Mouse (Mus musculus) liver, embryonic 11.5 days (tissue): ENCODE data around the gene Lrguk. TPM values are rescaled to one million over a fixed set of nuclear protein-coding genes. Genes with fewer than 3 reads are reported as not detected.

Experiments
- ATAC-seq: fragments of 200-750 bp; cut with Nextera tagmentation; replicated peaks from 2 replicates; pipeline ENCODE4 v1.8.0; 2017; ENCODE audit warnings: moderate number of reproducible peaks, mild to moderate bottlenecking, moderate TSS enrichment, moderate library complexity; ENCODE audit not compliant: low FRiP score
- DNase-seq: peaks from one replicate; pipeline ENCODE4 v3.0.0-alpha.2; 2017; ENCODE audit warnings: low spot score
- H3K27ac ChIP-seq: fragments of 300-500 bp; sonication (generic); 2 replicates; pipeline ENCODE4 v1.5.1; 2014; ENCODE audit warnings: mild to moderate bottlenecking, low read depth, low read length, control low read depth
- H3K27me3 ChIP-seq: fragments of 300-500 bp; sonication (generic); replicated peaks from 2 replicates; pipeline ENCODE4 v1.6.1; 2014; ENCODE audit warnings: low read length, mixed read lengths; ENCODE audit not compliant: control insufficient read depth, insufficient read depth
- H3K36me3 ChIP-seq: fragments of 300-500 bp; sonication (generic); 2 replicates; pipeline ENCODE4 v1.6.1; 2014; ENCODE audit warnings: mild to moderate bottlenecking, low read length, moderate library complexity, mixed read lengths; ENCODE audit not compliant: control insufficient read depth, insufficient read depth
- H3K4me1 ChIP-seq: fragments of 300-500 bp; sonication (generic); replicated peaks from 2 replicates; pipeline ENCODE4 v1.6.1; 2014; ENCODE audit warnings: low read length, mixed read lengths; ENCODE audit not compliant: control insufficient read depth, insufficient read depth
- H3K4me2 ChIP-seq: fragments of 300-500 bp; sonication (generic); 2 replicates; pipeline ENCODE4 v1.6.1; 2014; ENCODE audit warnings: mild to moderate bottlenecking, control low read depth, moderate library complexity
- H3K4me3 ChIP-seq: fragments of 300-500 bp; sonication (generic); 2 replicates; pipeline ENCODE4 v1.5.1; 2014; ENCODE audit warnings: low read depth, low read length, control low read depth
- H3K9ac ChIP-seq: fragments of 300-500 bp; sonication (generic); 2 replicates; pipeline ENCODE4 v1.6.1; 2014; ENCODE audit warnings: low read depth, low read length, control low read depth
- H3K9me3 ChIP-seq: fragments of 300-500 bp; sonication (generic); 2 replicates; pipeline ENCODE4 v1.6.1; 2016; ENCODE audit warnings: low read length, inconsistent platforms, mixed read lengths; ENCODE audit not compliant: control insufficient read depth
- WGBS: fragments of 180-500 bp; shearing (Covaris S2); extraction: QIAGEN DNeasy Blood & Tissue Kit; methylation state at CpG from one replicate; pipeline ENCODE4 v1.1.7; 2014; 5-methylcytosine and 5-hydroxymethylcytosine counted together
- polyA plus RNA-seq: library from polyadenylated mRNA; unstranded; fragments of >200 nt; fragmentation: Nextera tagmentation; extraction: Ambion mirVana; gene quantifications from 2 replicates; pipeline ENCODE4 v1.2.1, GENCODE M21; 2014

Gene Lrguk
- polyA plus RNA-seq, 1 experiment from 2014 or later = 0.67 TPM

DNA sequence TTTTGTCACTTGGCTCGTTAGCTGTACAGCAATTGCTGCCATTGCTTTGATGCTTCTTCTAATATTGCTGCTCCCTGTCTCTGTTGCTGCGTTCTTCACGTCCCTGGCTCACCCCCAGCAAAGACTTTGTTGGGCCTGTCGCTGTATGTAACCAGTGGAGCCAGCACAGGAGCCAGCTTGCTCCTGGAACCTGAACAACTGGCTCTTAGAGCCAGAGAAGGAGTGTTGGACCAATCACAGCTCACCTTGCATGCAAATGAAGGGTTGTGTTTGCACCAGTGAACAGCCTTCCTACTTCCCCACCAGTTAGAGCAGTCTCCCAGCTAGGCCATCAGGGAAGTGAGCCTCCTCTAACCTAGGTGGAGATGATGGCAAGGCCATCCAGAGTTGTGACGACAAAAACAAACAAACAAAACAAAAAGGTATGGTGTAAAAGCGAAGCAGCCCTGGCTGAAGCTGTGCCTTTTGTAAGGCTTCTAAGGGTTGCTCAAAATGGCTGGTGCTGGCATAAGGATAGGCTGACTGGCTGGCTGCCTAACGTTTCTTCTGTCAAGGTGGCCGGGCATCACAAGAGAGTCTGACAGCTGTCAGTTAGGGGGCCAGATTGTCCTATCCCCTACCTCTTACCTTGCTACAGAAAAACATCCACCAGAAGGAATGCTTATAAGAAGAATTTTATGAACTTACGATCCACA, 15.7 kb downstream of the Lrguk start:
- no peaks in the 10 kb centered on the region for H3K9me3 ChIP-seq
- H3K27ac ChIP-seq = no peak overlapping the region
- no peak overlapping the region for H3K9ac ChIP-seq
- no peak for DNase-seq
- no peak overlapping the region for H3K4me2 ChIP-seq
- no peaks in the 10 kb centered on the region for H3K36me3 ChIP-seq
- ATAC-seq = no peak
- no peak overlapping the region for H3K4me3 ChIP-seq
- no peaks in the 10 kb centered on the region for H3K27me3 ChIP-seq
- H3K4me1 ChIP-seq = no peaks in the 10 kb centered on the region
- WGBS = 84% methylated on average over 9 of the region's 9 CpGs

DNA sequence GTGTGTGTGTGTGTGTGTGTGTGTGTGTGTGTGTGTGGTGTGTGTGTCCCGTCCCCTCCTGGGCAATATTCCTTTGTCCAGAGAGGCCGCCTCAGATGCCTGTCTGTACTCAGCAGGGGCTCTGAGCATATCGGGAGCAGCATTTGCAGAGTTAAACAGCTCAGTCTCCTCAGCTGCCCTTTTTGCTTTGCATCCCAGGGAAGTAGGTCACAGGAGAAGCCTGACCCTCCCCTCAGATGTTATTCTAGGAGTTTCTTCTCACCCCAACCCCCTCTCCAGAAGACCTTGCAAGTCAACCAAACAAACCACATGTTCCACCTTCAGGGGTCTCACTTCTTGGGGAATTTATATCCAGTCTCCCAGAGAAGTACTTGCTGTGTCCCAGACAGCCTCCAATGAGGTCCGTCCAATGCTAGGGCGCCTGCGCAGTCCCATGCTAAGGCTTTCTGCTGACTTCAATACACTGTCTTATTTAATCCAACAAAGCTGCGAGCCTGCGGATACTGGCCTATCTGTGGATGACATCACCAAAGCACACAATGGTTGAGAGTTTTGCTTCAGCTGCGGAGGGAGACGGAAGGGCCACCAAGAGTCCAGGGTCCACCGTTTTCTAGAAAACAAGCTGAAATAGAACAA, 17.4 kb downstream of the Lrguk start:
- H3K4me2 ChIP-seq = no peak overlapping the region
- no peak for DNase-seq
- WGBS = 81% methylated on average over 11 of the region's 11 CpGs
- H3K9me3 ChIP-seq = no peaks in the 10 kb centered on the region
- H3K4me1 ChIP-seq = no peaks in the 10 kb centered on the region
- ATAC-seq = no peak
- H3K4me3 ChIP-seq = no peak overlapping the region
- H3K27me3 ChIP-seq = no peaks in the 10 kb centered on the region
- no peak overlapping the region for H3K27ac ChIP-seq
- H3K9ac ChIP-seq = no peak overlapping the region
- H3K36me3 ChIP-seq = no peaks in the 10 kb centered on the region

DNA sequence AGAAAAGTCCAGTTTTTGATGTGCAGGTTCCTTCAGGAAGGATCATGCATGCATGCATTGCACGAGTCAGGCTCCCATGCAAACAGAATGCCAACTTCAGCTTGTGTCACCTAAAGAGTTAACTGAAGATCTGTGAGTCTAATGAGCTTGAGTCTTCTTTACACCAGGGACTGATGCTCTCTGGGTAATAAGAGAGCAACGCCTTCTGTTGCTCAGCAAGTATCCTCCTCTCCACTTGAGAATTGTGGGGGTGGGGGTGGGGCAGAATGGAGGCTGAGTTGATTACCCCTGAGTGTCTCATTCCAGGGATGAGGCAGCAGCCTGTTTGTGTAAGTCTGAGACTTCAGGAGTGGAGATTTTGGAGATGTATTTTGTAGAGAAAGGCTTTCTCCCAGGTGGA, 20.2 kb downstream of the Lrguk start:
- ATAC-seq = no peak
- no peaks in the 10 kb centered on the region for H3K9me3 ChIP-seq

DNA sequence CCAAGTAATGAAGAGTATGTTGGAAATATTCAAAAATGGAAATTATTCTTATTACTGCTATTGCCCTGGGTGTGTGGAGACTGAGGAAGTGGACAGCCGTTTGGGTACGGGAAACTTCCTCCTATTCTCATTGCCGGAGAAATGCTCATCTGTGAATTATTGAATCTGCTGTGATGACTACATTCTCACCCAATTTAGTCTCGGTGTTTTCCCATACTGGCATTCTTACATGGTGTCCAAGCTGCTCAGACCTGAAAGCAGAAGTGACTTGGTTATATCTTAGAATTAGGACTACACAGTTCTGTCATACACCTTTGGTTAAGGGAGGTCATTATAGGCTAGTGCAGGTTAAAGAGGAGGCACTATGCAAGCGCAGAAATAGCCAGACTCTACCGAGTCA, 30.5 kb downstream of the Lrguk start:
- 81% methylated on average over 6 of the region's 6 CpGs for WGBS
- no peak overlapping the region for H3K4me2 ChIP-seq

More for the DNA sequence above, 20.2 kb downstream of the Lrguk start:
- H3K4me2 ChIP-seq = no peak overlapping the region
- H3K9ac ChIP-seq = no peak overlapping the region
- no peak for DNase-seq
- no peaks in the 10 kb centered on the region for H3K4me1 ChIP-seq
- WGBS = 64% methylated on average over 2 of the region's 2 CpGs
- H3K36me3 ChIP-seq = no peaks in the 10 kb centered on the region
- no peaks in the 10 kb centered on the region for H3K27me3 ChIP-seq
- no peak overlapping the region for H3K27ac ChIP-seq
- no peak overlapping the region for H3K4me3 ChIP-seq

DNA sequence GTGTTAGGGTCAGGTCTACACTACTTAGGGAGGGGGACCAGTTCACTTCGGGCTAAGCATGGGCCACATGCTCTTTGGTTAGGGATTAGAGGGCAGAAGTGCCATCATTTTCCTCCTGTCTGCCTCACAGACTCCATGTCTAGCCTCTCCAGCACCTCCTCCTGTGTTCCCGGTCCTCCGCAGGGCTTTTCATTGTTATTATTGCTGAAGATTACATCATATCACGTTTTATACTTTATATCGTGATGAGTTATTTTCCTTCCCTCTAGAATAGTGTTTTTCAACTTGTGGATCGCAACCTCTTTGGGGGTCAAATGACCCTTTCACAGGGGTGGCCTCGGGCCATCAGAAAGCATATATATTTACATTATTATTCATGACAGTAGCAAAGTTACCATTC, 37.5 kb downstream of the Lrguk start:
- no peak for ATAC-seq
- WGBS = 88% methylated on average over 7 of the region's 7 CpGs
- Histone ChIP-seq H3K4me1 (no peaks in the 10 kb centered on the region), H3K4me2 (no peak overlapping the region), H3K9me3 (no peaks in the 10 kb centered on the region), H3K36me3 (no peaks in the 10 kb centered on the region), H3K27ac (no peak overlapping the region), H3K27me3 (no peaks in the 10 kb centered on the region), H3K4me3 (no peak overlapping the region), H3K9ac (no peak overlapping the region)
- no peak for DNase-seq

More for the DNA sequence above, 30.5 kb downstream of the Lrguk start:
- DNase-seq = no peak
- no peaks in the 10 kb centered on the region for H3K36me3 ChIP-seq
- no peaks in the 10 kb centered on the region for H3K4me1 ChIP-seq
- H3K9ac ChIP-seq = no peak overlapping the region
- no peak overlapping the region for H3K4me3 ChIP-seq
- H3K9me3 ChIP-seq = no peaks in the 10 kb centered on the region
- H3K27me3 ChIP-seq = no peaks in the 10 kb centered on the region
- H3K27ac ChIP-seq = no peak overlapping the region
- no peak for ATAC-seq

DNA sequence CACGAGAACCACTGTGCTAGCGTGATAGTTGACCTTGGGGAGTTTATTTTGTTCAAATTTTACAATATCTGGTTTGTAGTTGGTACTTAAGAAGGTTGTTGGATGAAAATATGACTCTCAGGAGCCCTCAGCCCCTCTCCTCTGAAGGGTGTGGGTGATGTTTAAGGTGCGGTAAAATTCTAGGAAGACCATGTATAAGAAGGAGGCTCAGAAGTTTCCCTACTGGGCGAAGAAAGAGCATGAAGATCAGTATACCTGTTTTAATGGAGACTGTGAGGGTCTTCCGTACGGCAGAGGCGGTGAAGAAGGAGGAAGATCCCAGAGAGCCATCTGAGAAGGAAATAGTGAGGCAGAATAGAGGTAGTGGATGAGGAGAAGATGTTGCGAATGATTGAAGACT, 38.0 kb downstream of the Lrguk start:
- H3K27me3 ChIP-seq = no peaks in the 10 kb centered on the region
- H3K4me2 ChIP-seq = no peak overlapping the region
- no peak overlapping the region for H3K27ac ChIP-seq
- no peak overlapping the region for H3K4me3 ChIP-seq
- no peaks in the 10 kb centered on the region for H3K4me1 ChIP-seq
- no peaks in the 10 kb centered on the region for H3K36me3 ChIP-seq
- no peak for ATAC-seq
- WGBS = 85% methylated on average over 8 of the region's 8 CpGs
- no peaks in the 10 kb centered on the region for H3K9me3 ChIP-seq
- DNase-seq = no peak
- no peak overlapping the region for H3K9ac ChIP-seq

DNA sequence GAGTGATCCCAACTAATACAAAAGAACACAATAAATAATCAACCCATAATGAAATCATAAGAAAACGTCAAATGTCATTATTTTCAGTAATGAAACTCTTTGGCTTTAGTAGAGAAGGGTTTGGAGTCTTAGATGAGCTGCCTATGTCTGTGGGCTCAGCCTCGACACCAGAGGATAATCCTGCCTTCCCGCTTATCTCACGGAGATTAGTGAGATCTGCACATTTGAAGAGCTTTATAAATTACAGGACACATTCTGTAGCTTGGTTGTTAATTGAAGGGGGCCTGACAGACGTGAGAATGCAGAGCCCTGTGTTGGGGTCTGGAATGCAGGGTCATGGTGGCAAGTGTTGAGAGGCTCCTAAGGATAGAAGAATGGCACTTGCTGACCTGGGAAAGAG, 42.7 kb downstream of the Lrguk start:
- Histone ChIP-seq H3K27ac (no peak overlapping the region), H3K4me2 (no peak overlapping the region), H3K27me3 (no peaks in the 10 kb centered on the region), H3K36me3 (no peaks in the 10 kb centered on the region), H3K9me3 (no peaks in the 10 kb centered on the region), H3K4me3 (no peak overlapping the region), H3K4me1 (no peaks in the 10 kb centered on the region), H3K9ac (no peak overlapping the region)
- 60% methylated on average over 5 of the region's 5 CpGs for WGBS
- ATAC-seq = no peak
- no peak for DNase-seq

DNA sequence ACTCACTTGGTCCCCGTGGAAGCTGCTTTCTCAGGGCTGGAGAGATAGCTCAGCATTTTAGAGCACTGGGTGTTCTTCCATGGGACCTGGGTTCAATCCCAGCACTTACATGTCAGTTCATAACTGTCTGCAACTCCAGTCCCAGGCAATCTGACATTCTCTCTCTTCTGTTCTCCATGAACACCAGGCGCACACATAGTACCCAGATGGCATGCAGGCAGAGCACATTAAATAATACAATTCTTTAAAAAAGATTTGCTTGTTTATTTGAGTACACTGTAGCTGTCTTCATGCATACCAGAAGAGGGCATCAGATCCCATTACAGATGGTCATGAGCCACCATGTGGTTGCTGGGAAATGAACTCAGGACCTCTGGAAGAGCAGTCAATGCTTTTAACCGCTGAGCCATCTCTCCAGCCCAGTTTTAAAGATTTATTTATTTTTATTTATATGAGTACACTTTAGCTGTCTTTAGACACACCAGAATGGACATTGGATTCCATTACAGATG, 44.7 kb downstream of the Lrguk start:
- Histone ChIP-seq H3K36me3 (no peaks in the 10 kb centered on the region), H3K9ac (no peak overlapping the region), H3K4me1 (no peaks in the 10 kb centered on the region), H3K27ac (no peak overlapping the region), H3K4me2 (no peak overlapping the region), H3K9me3 (no peaks in the 10 kb centered on the region), H3K27me3 (no peaks in the 10 kb centered on the region), H3K4me3 (no peak overlapping the region)
- 75% methylated on average over 3 of the region's 3 CpGs for WGBS
- DNase-seq (no peak), ATAC-seq (no peak)

DNA sequence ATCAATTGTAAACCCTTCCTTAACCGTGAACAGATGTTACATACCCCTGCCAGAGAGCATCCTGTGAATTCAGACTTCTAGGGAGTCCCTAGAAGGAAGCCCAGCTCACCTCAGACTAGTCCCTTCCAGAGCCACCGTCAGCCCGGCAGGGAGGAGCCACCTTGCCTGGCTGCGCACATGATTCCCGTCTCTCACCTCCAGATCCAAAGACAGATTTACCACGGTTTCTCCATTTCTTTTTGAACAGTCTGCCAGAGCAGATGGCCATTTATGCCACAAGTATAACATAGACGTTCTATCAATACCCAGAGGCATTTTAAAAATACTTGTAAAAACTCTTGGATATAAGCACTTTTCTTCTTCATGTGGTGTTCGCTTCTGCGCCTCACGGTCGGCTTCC, 46.3 kb downstream of the Lrguk start:
- ATAC-seq = no peak
- 83% methylated on average over 11 of the region's 11 CpGs for WGBS
- H3K9me3 ChIP-seq = no peaks in the 10 kb centered on the region
- H3K9ac ChIP-seq = no peak overlapping the region
- H3K4me1 ChIP-seq = no peaks in the 10 kb centered on the region
- no peak for DNase-seq
- no peaks in the 10 kb centered on the region for H3K36me3 ChIP-seq
- no peak overlapping the region for H3K4me3 ChIP-seq
- no peak overlapping the region for H3K4me2 ChIP-seq
- no peak overlapping the region for H3K27ac ChIP-seq
- H3K27me3 ChIP-seq = no peaks in the 10 kb centered on the region
